Mouse (Mus musculus): Measurements from ENCODE around the gene Hs2st1.

- no peak for TF ChIP-seq EP300 (IDR thresholded peaks at IDR 0.05; ENCODE audit: low read depth)
- no peak for TF ChIP-seq CTCF (IDR thresholded peaks at IDR 0.05; ENCODE audit: low read depth)
Measured at GRCm38 (mm10) chr3:144435281-144435680, 134.7 kb downstream of the Hs2st1 start.
